Mouse (Mus musculus) A20 (cell line): Measurements from ENCODE around the gene Scnn1a.

Experiments used
- DNase-seq: peaks from one replicate; pipeline ENCODE4 v3.0.0-alpha.2; 2011; ENCODE audit warnings: low read depth, low spot score

Gene Scnn1a

GRCm38 (mm10) chr6:125361467-125362291, 41.2 kb downstream of the Scnn1a start:
- peak; percentile 22 for DNase-seq

DNA sequence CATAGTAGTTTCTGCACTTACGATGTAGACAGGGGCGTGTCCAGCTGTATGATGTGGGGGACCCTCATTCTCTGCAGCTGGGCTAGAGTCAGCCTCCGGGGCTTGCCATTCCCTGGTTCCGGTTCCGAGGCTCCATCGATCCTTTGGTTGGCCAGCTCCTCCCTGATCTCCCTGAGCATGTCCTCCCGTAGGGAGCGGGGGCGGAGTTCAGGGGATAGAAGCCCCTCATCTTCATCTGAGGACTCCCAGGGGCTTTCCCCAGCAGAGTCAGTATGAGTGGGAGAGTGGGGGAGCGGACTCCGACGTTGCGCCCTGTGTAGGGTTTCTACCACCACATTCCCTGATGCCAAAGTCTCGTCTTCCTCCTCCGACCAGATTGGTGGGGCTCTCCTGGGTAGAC, 42.6 kb downstream of the Scnn1a start:
- DNase-seq: no peak

DNA sequence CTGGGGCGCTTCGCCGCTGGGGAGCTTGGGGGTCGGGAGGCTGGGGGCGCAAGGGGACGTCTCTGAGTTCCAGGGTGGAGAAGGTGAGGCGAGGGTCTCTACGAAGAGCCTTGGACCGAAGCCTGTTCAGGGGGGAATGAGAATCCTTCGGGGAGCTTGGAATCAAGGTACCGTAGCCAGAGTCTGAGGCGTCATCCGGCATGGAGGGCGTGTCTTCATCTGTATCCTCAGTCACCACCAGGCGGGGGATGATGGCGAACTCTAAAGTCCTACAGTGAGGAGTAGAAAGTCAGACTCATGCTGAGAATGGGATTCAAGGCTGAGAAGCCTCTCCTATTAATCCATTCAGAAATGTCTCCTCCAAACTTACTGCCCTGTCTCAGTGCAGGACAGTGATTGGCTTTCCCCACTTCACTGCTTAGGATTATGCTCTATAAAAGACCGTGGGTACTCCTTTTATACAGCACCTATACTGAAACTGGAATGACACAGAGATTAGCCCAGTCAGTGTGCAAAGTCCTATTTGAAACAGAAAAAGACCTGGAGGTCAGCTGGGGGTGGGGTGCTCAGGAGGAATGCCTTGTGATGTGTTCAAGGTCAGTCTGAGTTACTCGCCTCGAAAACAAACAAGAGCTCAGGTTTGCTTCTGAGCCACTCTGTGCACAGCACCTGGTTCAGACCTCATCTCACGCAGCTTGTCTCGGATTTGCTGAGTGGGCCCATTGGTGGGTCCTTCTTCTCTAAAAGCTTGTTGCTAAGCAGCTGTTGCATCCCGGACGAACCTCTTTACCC, 43.2 kb downstream of the Scnn1a start:
- DNase-seq: no peak

- no peak for DNase-seq
These were observed 44.0 kb downstream of the Scnn1a start for GRCm38 (mm10) chr6:125364448-125364847.

DNA sequence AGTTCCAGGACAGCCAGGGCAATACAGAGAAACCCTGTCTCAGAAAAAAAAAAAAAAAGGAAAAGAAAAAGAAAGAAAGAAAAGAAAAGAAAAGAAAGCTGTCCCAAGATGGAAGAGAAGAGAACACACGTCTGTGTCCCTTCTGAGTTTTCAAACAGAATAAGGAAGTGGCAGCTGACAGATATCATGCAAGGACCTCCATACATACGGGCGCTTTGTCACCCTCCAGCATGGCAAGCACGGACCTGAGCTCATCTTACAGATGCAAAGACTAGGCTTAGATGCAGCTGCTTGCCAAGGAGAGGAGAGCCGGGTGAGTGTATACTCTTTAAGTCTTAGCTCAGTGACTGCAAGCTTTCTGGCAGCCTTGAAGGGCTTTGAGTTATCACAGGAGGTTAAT, 45.1 kb downstream of the Scnn1a start:
- no peak for DNase-seq

- DNase-seq: peak; percentile 41
These were observed 45.7 kb downstream of the Scnn1a start for GRCm38 (mm10) chr6:125366133-125366532.

- peak; percentile 59 for DNase-seq
These were observed 47.4 kb downstream of the Scnn1a start for GRCm38 (mm10) chr6:125367758-125368371.

- no peak for DNase-seq
These were observed 56.6 kb downstream of the Scnn1a start for GRCm38 (mm10) chr6:125377042-125377441.

DNA sequence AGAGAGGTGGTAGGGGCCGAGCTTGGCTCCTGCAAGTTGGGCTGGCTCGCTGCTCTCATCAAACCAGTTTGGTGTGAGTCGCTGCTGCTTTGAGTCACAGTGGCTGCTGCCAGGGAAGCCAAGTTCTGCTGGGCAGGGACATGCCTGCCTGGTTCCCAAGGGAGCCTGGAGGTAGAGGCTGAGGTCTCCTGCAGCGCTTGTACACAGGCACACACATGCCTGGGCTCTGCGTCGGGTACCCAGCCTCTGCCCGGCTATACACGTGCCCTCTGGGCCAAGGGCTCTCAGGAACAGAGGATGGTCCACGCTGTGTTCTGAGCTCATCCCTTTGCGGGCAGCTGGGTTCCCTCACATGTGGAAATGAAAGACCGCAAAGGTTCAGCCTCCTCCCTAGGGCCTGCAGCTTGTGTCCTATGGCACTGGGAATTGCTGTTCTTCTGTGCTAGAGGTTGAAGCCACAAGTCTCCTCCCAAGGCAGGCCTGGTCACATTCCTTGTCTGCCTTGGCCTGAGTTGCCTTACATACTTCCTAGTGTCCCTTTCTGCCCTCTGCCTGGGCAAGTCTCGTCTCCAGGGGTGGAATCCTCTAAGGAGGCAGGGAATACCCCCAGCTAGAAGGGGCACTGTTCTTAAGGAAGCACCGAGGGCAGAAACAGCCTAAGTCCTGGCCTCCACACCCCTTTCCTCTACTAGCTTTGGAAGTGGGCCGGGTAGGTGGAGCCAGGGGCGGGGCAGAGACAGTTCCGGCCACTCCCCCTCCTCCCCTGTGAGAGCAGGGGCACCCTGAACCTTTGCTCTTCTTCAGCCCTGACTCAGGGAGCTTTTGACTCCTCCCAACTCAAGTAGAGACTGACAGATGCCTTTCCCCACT, 57.4 kb downstream of the Scnn1a start:
- DNase-seq: no peak

- no peak for DNase-seq
These were observed 58.2 kb downstream of the Scnn1a start for GRCm38 (mm10) chr6:125378621-125379020.

GRCm38 (mm10) chr6:125379781-125380180, 59.3 kb downstream of the Scnn1a start:
- no peak for DNase-seq

DNA sequence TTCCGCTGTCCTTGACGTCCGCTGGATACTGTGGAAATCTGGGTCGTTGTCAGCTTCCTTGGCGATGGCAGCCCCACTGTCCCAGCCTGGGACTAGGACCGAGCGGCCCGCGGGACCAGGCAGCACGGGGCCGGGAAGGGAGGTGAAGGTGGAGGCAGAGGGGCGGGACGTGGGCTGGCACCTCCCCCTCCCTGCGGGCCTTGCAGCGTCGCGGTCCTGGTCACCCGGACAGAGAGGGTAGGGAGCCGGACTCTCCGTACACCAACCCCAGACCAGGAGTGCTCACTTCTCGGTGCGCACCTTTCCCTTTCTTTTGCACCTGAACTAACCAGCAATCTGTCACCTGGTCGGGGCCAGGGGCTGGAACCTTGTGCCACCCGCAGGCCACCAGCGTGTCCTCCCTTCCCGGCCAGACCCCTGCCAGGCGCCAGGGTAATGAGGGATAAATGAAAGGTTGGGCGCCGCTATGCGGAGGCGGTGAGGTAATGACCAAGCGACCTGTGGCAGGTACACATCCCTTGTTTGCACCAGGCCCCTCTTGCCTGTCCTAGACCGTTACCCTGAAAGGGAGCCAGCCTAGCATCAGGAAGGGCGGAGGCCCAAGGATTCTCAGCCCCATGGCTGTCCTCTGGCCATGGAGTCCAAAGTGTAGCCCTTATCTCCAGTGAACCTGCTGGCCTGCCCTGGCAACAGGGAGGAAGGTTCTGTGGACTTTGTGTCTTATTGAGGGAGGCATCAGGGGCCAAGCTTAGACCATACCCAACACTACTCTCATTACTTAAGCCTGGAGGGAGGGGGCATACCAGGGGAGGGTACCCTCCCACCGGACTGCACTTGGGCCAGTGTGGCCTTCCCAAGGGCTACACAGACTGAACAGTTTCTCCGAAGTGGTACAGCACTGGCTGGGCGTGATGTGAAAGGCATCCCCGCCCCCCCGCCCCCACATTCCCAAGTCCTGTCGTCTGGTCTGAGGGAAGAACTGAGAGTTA, 60.2 kb downstream of the Scnn1a start, which contains the start of gene Plekhg6:
TSS of gene Plekhg6 (minus strand) at position 422 of the 989 bp plus-strand sequence.
- no peak for DNase-seq

GRCm38 (mm10) chr6:125382024-125382423, 61.6 kb downstream of the Scnn1a start:
- DNase-seq: no peak

- peak; percentile 20 for DNase-seq
These were observed 64.9 kb downstream of the Scnn1a start for GRCm38 (mm10) chr6:125385066-125385974.

DNA sequence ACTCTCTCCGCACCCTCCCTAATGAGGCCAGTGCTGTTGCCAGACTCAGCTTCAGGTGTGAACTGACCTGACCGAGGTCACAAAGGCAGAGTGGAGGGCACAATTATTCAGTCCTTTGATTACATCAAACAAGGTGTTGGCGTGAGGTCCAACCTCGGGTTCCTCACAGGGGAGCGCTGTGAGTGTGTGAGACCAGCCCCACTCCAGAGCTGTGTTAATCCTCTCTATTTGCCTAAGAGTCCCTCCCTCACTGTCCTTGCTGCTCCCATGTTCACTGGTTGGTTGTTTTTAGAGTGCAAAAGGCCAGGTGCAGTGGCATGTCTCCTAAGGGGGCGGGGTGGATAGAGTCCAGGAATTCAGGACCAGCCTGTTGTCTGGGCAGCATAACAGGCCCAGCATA, 65.6 kb downstream of the Scnn1a start:
- DNase-seq: no peak

DNA sequence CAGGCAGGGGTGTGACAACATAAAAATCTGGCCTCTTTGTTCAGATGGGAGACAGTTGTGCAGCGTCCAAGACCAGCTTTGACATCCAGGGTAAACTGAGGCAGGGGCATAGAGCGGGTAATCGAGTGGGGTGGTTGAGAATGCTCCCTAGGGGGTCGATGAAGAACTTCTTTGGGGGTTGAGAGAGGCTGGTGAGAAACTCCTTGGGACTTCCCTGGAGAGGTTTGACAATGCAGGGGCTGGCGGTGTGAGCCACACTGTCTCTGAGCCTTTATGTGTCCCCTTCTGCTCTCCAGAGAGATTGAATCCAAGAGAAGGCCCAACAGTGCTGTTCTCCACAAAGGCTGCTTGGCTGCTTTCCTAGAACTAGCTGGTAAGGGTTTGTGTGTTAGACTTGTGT, 69.4 kb downstream of the Scnn1a start:
- no peak for DNase-seq
